Mouse (Mus musculus): ENCODE data around the gene Gm5346.
"Not testable (repeated sequence)": the region's sequence is repeated elsewhere in the genome, so short reads cannot be mapped to it uniquely, and the experiment has no call there.

Gm5346 gene

GRCm38 (mm10) chr8:43627176-43627575 is at the start of gene Gm5346:
TSS of gene Gm5346 (minus strand) at chr8:43627276.
- no peak for DNase-seq (ENCODE audit: low spot score)

GRCm38 (mm10) chr8:43616046-43616445 is 11.0 kb downstream of the Gm5346 start:
- no peak for DNase-seq (ENCODE audit: low spot score)

DNA sequence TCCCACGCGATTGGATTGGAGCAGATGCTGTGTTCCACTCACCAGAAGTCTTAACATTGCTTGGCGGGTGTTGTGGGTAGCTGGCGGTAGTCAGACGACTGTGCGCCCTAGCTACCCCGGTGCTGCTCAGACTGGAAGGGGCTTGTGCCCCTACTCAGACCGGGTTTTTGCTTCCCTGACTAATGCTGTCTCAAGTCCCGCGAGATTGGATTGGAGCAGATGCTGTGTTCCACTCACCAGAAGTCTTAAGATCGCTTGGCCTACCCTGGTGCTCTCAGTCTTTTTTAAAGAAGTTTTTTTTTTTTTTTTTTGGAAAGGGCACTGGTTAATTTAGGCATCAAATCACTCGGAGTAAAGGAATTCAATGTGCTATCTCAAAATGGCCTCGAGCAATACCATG is 23.4 kb downstream of the Gm5346 start:
- not testable (repeated sequence) for DNase-seq (ENCODE audit: low spot score)

DNA sequence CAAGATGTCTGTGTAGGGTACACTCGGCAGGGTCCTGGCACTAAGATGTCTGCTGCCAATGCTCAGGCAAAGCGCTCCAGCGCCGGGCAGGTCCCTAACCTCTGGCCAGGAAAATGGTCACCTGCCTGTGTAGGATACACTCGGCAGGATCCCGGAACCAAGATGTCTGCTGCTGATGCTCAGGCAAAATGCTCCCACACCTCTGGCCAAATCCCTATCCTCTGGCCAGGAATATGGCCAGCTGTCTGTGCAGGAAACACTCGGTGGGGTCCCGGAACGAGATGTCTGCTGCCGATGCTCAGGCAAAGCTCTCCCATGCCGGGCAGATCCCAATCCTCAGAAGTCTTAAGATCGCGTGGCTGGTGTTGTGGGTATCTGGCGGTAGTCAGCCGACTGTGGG is 23.9 kb downstream of the Gm5346 start:
- not testable (repeated sequence) for DNase-seq (ENCODE audit: low spot score)

DNA sequence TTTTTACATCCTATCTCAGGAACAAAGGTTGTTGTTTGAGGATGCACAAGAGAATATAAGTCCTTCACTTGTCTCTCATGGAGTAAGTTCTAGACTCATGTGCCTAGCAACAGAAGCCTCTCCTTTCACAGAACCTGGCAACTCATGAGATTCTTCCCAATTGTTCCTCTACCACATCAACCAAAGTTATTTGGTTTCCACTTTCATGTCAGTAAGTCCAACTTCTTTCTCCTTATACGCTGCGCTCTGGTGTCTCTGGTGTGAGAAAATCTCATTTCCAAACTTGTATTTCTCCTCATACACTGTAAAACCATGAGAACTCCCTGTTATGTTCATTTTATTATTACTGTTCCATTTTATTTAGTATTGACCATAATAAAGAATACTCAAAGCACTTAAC is 50.5 kb downstream of the Gm5346 start, which contains the start of gene Adam26a:
TSS of gene Adam26a (minus strand) at position 101 of the 400 bp plus-strand sequence.
- not testable (repeated sequence) for DNase-seq (ENCODE audit: low spot score)
